Mouse (Mus musculus): ENCODE measurements at regions not wholly inside any gene's neighbourhood (a gene's known extent, or its start where the extent isn't known, plus 50 kb on each side); places are given as distances from the start of the nearest gene placed in this dataset.
A peak's percentile ranks its signal among the peaks of the same experiment; 100 is the strongest.

DNA sequence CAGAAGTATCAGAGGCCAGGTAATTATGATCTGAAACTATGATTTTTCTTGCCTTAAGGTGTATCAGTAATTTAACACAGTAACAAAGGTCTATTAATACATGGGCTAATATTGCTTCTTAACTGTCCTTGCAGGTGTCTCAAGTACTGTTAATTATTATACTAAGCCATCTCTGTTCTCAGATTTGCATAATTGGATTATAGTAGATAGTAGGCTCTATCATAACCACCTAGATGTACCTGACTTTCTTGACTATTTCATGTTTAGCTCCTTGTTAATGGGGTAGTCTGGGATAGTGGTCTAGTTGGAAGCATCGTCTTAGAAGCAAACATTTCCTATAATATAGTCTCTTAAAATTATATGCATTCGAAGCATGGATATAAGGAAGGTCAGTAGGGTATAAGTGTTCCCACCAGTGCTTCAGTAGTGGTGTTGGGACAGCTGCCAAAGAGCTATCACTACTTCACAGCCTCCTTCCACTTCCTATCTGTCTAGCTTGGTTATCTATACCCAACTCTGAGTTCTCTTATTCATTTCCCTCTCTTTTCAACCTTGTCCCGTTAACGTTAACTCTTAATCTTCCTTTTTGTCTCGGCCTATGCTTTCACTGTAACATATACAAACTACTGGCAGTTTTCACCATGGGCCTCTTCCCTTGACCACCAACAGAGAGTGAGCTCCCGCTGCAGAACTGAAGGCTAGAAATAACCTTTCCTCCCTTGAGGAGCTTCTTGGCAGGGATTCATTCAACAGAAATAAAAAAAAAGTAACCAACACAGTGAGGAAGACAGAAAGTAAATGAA, 630.9 kb upstream of the Lcorl start:
- Histone ChIP-seq H3K27me3 (replicated peaks; ENCODE audit: control insufficient read depth, insufficient read depth, low read length) (no peaks in the 10 kb centered on the region), H3K4me3 (ENCODE audit: insufficient read depth, low read depth, low read length) (no peak overlapping the region), H3K36me3 (ENCODE audit: control insufficient read depth, insufficient read depth, low read length) (no peaks in the 10 kb centered on the region), H3K27ac (ENCODE audit: insufficient read depth, low read depth, low read length) (no peak overlapping the region), H3K4me1 (ENCODE audit: control insufficient read depth, insufficient read depth, low read length) (no peaks in the 10 kb centered on the region)
- no peak for TF ChIP-seq CTCF (conservative IDR thresholded peaks at IDR 0.05; ENCODE audit: insufficient read depth, insufficient read length, low read depth, low read length)
- TF ChIP-seq POLR2A (IDR thresholded peaks at IDR 0.05; ENCODE audit: low read depth, low read length) = no peak
- DNase-seq = no peak
- WGBS = 68% methylated on average over 6 of the region's 6 CpGs

DNA sequence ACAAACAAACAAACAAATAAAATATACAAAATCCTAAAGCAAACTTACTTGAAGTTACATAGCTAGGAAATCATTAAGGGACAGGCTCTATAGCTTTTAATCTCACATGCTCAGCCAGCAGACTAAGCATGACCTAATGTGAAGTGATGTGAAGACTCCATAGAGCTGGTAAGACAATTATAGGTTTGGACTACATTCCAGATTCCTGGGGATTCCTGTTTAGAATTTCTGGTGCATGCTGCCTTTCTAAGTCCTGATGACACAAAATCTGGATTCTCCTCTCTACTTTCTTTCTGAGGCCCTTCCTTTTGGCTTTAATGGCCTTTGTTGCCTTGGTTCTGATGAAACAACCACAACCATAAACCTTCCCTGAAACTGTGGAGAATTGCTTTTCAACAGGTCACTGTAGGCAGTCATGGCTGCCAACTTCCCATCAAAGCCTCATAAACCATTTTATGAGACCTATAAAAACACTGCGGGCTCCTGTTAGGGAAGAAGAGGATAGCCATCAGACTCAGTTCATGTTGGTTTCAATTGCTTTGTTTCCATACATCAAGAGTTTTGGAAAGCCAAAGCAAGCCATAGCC, 629.4 kb upstream of the Lcorl start:
- Histone ChIP-seq H3K27me3 (replicated peaks; ENCODE audit: control insufficient read depth, insufficient read depth, low read length) (no peaks in the 10 kb centered on the region), H3K27ac (ENCODE audit: insufficient read depth, low read depth, low read length) (no peak overlapping the region), H3K4me3 (ENCODE audit: insufficient read depth, low read depth, low read length) (no peak overlapping the region), H3K4me1 (ENCODE audit: control insufficient read depth, insufficient read depth, low read length) (no peaks in the 10 kb centered on the region), H3K36me3 (ENCODE audit: control insufficient read depth, insufficient read depth, low read length) (no peaks in the 10 kb centered on the region)
- TF ChIP-seq CTCF (conservative IDR thresholded peaks at IDR 0.05; ENCODE audit: insufficient read depth, insufficient read length, low read depth, low read length) (no peak), POLR2A (IDR thresholded peaks at IDR 0.05; ENCODE audit: low read depth, low read length) (no peak)
- DNase-seq = no peak
- WGBS = 14% methylated on average over 1 of the region's 1 CpGs

DNA sequence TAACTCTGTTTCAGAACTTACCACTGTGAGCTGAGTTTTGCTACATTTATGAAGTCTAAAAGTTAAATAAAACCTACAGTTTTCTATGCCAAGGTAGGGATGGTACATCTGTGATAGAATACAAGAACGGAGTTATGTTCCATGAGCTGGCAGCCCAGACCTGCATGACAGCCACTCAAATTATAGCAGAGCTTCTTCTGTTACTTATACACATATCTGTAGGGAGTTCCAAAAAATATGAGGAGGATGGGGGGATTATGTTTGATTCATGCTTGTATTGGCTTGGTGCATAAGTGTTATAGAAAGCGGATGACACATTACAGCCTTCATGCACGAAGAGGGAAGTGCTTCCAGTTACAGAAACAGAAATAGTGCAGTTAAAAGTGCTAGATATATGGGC, 598.9 kb upstream of the Lcorl start:
- no peak overlapping the region for H3K4me3 ChIP-seq (ENCODE audit: insufficient read depth, low read depth, low read length)
- H3K27ac ChIP-seq (ENCODE audit: insufficient read depth, low read depth, low read length) = no peak overlapping the region
- H3K4me1 ChIP-seq (ENCODE audit: control insufficient read depth, insufficient read depth, low read length) = no peaks in the 10 kb centered on the region
- H3K36me3 ChIP-seq (ENCODE audit: control insufficient read depth, insufficient read depth, low read length) = no peaks in the 10 kb centered on the region
- DNase-seq = no peak
- no peaks in the 10 kb centered on the region for H3K27me3 ChIP-seq (replicated peaks; ENCODE audit: control insufficient read depth, insufficient read depth, low read length)
- TF ChIP-seq CTCF (conservative IDR thresholded peaks at IDR 0.05; ENCODE audit: insufficient read depth, insufficient read length, low read depth, low read length) (no peak), POLR2A (IDR thresholded peaks at IDR 0.05; ENCODE audit: low read depth, low read length) (no peak)
- 89% methylated on average over 3 of the region's 3 CpGs for WGBS

DNA sequence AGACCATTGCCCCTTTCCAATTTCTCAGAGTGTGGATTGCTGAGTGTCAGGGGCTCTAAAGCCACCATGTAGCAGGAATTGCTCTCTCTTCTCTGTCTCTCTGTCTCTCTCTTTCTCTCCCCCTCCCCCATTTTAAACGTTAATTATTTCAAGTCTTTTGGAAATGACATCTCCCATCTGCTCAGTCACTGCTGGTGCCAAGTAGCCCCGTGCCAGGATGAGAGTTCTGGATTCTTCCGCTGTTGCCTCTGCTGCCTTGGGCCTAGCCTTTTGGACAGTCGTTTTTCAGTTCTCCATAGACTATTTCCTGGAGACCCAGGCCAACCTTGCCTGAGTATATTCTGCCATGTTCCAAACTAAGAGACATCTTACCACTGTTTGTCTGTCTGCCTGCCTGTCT, 590.9 kb upstream of the Lcorl start:
- H3K27me3 ChIP-seq (replicated peaks; ENCODE audit: control insufficient read depth, insufficient read depth, low read length) = no peaks in the 10 kb centered on the region
- no peak overlapping the region for H3K27ac ChIP-seq (ENCODE audit: insufficient read depth, low read depth, low read length)
- H3K4me1 ChIP-seq (ENCODE audit: control insufficient read depth, insufficient read depth, low read length) = no peaks in the 10 kb centered on the region
- no peaks in the 10 kb centered on the region for H3K36me3 ChIP-seq (ENCODE audit: control insufficient read depth, insufficient read depth, low read length)
- TF ChIP-seq CTCF (conservative IDR thresholded peaks at IDR 0.05; ENCODE audit: insufficient read depth, insufficient read length, low read depth, low read length) (no peak), POLR2A (IDR thresholded peaks at IDR 0.05; ENCODE audit: low read depth, low read length) (no peak)
- 70% methylated on average over 4 of the region's 4 CpGs for WGBS
- no peak for DNase-seq
- no peak overlapping the region for H3K4me3 ChIP-seq (ENCODE audit: insufficient read depth, low read depth, low read length)

DNA sequence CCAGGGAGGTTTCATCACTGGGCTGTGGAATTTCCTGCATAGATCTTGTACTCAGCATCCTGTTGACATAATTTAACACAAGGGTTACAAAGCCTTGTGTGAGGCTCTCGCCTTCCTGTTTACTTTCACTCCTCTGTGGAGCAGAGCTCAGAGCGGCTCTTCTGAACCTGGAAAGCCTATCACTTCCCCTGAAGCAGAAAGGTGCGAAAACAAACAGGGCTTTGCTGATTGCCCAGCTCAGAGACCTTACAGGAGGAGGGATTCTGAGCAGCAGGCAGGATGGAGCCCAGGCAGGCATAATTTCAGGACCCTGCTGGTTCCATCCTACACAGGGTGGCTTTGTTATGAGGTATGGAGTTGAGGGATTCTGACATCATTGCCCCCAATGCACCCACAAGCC, 588.4 kb upstream of the Lcorl start:
- Histone ChIP-seq H3K4me3 (ENCODE audit: insufficient read depth, low read depth, low read length) (no peak overlapping the region), H3K36me3 (ENCODE audit: control insufficient read depth, insufficient read depth, low read length) (no peaks in the 10 kb centered on the region), H3K27ac (ENCODE audit: insufficient read depth, low read depth, low read length) (no peak overlapping the region), H3K4me1 (ENCODE audit: control insufficient read depth, insufficient read depth, low read length) (no peaks in the 10 kb centered on the region), H3K27me3 (replicated peaks; ENCODE audit: control insufficient read depth, insufficient read depth, low read length) (no peaks in the 10 kb centered on the region)
- WGBS = 30% methylated on average over 3 of the region's 3 CpGs
- TF ChIP-seq CTCF (conservative IDR thresholded peaks at IDR 0.05; ENCODE audit: insufficient read depth, insufficient read length, low read depth, low read length) = no peak
- no peak for TF ChIP-seq POLR2A (IDR thresholded peaks at IDR 0.05; ENCODE audit: low read depth, low read length)
- no peak for DNase-seq

DNA sequence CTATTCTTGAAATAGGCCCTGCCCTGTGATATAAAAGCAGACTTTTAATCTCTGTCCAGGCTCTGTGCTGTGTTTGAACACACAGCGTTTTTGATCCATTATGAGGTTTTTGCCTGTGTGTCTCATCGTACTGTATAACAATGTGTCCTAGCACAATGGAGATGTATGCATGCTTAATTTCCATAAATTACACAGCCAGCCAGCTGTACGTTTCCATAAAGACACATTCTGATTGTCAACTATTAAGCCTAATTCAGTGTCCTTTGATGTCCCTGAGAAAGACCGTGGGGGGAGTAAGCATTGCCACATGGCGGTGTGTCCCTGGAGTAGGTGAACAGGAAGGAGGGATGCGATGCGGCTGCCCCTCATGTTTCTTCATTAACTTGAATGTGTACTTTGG, 587.7 kb upstream of the Lcorl start:
- H3K4me1 ChIP-seq (ENCODE audit: control insufficient read depth, insufficient read depth, low read length) = no peaks in the 10 kb centered on the region
- WGBS = 45% methylated on average over 7 of the region's 7 CpGs
- H3K27ac ChIP-seq (ENCODE audit: insufficient read depth, low read depth, low read length) = no peak overlapping the region
- DNase-seq = no peak
- TF ChIP-seq CTCF (conservative IDR thresholded peaks at IDR 0.05; ENCODE audit: insufficient read depth, insufficient read length, low read depth, low read length) = no peak
- TF ChIP-seq POLR2A (IDR thresholded peaks at IDR 0.05; ENCODE audit: low read depth, low read length) = no peak
- H3K36me3 ChIP-seq (ENCODE audit: control insufficient read depth, insufficient read depth, low read length) = no peaks in the 10 kb centered on the region
- H3K4me3 ChIP-seq (ENCODE audit: insufficient read depth, low read depth, low read length) = no peak overlapping the region
- H3K27me3 ChIP-seq (replicated peaks; ENCODE audit: control insufficient read depth, insufficient read depth, low read length) = no peaks in the 10 kb centered on the region

DNA sequence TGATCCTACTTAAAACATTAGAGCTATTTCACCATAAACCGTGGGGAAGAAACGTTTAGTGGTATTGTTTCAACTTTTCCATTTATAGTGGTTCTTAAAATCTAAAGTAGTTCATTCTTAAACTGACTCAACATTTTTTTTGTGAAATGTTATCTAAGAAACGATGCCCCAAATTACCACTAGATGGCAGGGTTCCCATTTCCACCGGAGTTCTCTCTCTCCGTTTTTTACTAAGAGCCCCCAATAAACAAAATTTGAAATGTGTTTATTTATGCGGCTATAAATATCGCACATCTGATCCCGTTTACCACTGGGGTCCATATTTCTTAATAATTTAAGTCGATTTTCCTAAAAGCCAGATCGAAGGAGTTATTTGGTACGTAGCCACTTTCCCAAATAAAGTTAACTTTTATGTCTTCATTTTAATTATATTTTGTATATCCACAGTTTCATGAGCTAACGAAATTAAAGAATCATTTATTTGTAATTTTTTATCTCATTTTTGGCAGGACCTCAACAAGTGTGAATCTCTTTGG, 586.5 kb upstream of the Lcorl start:
- no peaks in the 10 kb centered on the region for H3K4me1 ChIP-seq (ENCODE audit: control insufficient read depth, insufficient read depth, low read length)
- no peak overlapping the region for H3K4me3 ChIP-seq (ENCODE audit: insufficient read depth, low read depth, low read length)
- 12% methylated on average over 12 of the region's 12 CpGs for WGBS
- TF ChIP-seq POLR2A (IDR thresholded peaks at IDR 0.05; ENCODE audit: low read depth, low read length) (no peak), CTCF (conservative IDR thresholded peaks at IDR 0.05; ENCODE audit: insufficient read depth, insufficient read length, low read depth, low read length) (no peak)
- H3K36me3 ChIP-seq (ENCODE audit: control insufficient read depth, insufficient read depth, low read length) = no peaks in the 10 kb centered on the region
- no peaks in the 10 kb centered on the region for H3K27me3 ChIP-seq (replicated peaks; ENCODE audit: control insufficient read depth, insufficient read depth, low read length)
- peak; percentile 12 for DNase-seq
- H3K27ac ChIP-seq (ENCODE audit: insufficient read depth, low read depth, low read length) = no peak overlapping the region
